Mouse (Mus musculus): ENCODE results near the gene Gm9903. TPM values are rescaled to one million over a fixed set of nuclear protein-coding genes. Genes with fewer than 3 reads are reported as not detected.

Gm9903 gene
- polyA plus RNA-seq, 1 experiment, result not detected

DNA sequence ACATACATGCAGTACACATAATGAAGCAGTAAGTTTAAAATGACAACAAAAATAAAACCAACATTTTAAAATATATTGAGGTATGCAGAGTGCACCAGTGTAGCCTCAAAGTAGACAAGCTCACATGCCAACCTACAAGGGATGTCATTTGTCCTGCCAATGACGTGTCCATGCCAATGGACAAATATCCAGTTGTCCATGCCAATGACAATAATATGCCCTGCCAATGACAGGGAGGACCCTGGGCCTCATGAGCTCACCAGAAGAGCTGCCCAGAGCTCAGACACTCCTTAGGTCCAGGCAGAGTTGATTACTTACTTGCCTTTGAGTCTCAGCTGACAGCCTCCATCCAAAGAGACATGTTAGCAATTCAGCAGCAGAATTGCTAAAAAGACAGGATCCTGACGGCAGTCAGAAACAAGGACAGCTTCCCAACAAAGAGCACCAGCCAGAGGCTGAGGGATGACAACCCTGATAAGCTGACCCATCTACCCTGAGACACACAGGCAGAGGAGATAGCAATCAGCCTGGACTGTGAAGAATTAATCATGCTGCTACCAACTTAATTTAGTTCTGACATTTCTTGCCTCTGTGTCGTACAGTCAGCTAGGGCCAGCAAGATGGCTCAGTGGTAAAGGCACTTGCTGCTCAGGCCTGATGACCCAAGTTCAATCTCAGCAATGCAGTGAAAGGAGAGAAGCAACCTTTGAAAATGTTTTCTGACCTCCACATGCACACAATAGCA lies 8.1 kb downstream of the Gm9903 start:
- TF ChIP-seq POLR2A (IDR thresholded peaks at IDR 0.05; ENCODE audit: borderline replicate concordance, low read depth, low read length) (no peak), CTCF (IDR thresholded peaks at IDR 0.05; ENCODE audit: low read depth, low read length) (no peak)
- Histone ChIP-seq H3K4me1 (ENCODE audit: control insufficient read depth, insufficient read depth, low read length) (no peaks in the 10 kb centered on the region; the same call in 1 of the 2 replicates), H3K27ac (ENCODE audit: insufficient read depth, low read depth, low read length) (no peak overlapping the region), H3K4me3 (ENCODE audit: insufficient read depth, low read length) (no peak overlapping the region)

- Histone ChIP-seq H3K27ac (ENCODE audit: insufficient read depth, low read depth, low read length) (no peak overlapping the region), H3K4me1 (ENCODE audit: control insufficient read depth, insufficient read depth, low read length) (no peaks in the 10 kb centered on the region; the same call in 1 of the 2 replicates), H3K4me3 (ENCODE audit: insufficient read depth, low read length) (no peak overlapping the region)
- TF ChIP-seq POLR2A (IDR thresholded peaks at IDR 0.05; ENCODE audit: borderline replicate concordance, low read depth, low read length), result no peak
- TF ChIP-seq CTCF (IDR thresholded peaks at IDR 0.05; ENCODE audit: low read depth, low read length), result no peak
These were observed 9.1 kb downstream of the Gm9903 start for GRCm38 (mm10) chr5:33638826-33639225.

DNA sequence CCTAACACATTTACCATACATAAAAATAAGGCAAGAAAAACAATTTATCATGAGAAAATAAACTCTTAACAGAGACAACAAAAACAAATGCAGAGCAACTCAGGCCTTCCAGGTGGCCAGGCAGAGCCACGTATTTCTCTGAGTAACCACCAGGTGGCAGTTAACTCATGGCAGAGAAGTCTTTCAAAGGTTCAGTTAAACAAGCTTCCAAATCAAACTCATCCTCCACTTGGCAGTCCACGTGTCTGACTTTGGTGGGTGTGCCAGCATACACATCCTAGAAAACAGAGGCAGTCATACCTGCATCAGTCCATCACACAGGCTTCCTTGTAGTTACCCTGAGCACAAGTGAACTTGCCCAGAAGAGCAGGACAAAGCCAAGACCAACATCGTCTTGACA lies 10.9 kb downstream of the Gm9903 start:
- no peaks in the 10 kb centered on the region for H3K4me1 ChIP-seq (ENCODE audit: control insufficient read depth, insufficient read depth, low read length)
- no peak overlapping the region for H3K4me3 ChIP-seq (ENCODE audit: insufficient read depth, low read length)
- TF ChIP-seq POLR2A (IDR thresholded peaks at IDR 0.05; ENCODE audit: borderline replicate concordance, low read depth, low read length), result no peak
- TF ChIP-seq CTCF (IDR thresholded peaks at IDR 0.05; ENCODE audit: low read depth, low read length), result 0 out of 2 replicates have a peak, but pooled peaks have one; percentile 35
- H3K27ac ChIP-seq (ENCODE audit: insufficient read depth, low read depth, low read length), result no peak overlapping the region

DNA sequence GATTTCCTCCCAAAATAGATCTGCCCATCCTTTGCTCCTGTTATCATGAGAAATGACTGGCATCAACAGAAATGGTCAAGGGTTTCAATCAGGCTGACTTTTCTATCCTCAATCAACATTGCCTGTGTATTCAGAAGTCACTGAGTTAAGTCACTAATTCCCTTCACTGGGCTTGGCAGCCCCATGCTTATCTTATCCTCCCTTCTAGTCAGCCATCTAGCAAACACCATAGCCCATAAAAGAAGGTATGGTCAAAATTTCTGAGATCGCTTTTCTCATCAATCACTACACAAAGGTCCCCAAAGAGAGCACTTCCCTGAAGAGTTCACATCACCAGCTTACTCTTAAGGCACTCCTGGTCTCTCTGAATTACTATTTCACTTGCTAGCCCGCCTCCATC lies 21.3 kb downstream of the Gm9903 start:
- peak overlapping the region; percentile 79 for H3K4me3 ChIP-seq (ENCODE audit: insufficient read depth, low read length)
- no peak overlapping the region; the same call in 1 of the 2 replicates for H3K27ac ChIP-seq (ENCODE audit: insufficient read depth, low read depth, low read length)
- peaks cover 17% of the 10 kb centered on the region for H3K4me1 ChIP-seq (ENCODE audit: control insufficient read depth, insufficient read depth, low read length)
- TF ChIP-seq POLR2A (IDR thresholded peaks at IDR 0.05; ENCODE audit: borderline replicate concordance, low read depth, low read length), result no peak
- TF ChIP-seq CTCF (IDR thresholded peaks at IDR 0.05; ENCODE audit: low read depth, low read length), result no peak

DNA sequence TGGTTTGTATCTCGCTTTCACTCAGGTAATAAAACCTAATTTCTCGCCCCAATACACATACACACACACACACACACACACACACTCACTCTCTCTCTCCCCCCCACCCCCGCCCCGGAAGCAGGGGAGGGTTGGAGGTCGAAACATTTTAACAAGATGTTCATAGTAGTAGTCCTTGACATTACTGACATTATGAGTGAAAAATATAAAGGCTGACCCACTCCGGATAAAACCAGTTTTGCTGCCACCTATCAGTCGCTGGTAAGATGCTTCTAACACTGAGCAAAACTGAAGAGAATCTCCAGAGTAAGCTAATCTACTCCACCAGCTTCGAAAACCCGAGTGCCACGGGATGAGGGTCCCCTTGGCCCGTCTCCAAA lies 21.8 kb downstream of the Gm9903 start:
- peak overlapping the region; percentile 91 for H3K27ac ChIP-seq (ENCODE audit: insufficient read depth, low read depth, low read length)
- peaks cover 21% of the 10 kb centered on the region for H3K4me1 ChIP-seq (ENCODE audit: control insufficient read depth, insufficient read depth, low read length)
- H3K4me3 ChIP-seq (ENCODE audit: insufficient read depth, low read length), result peak overlapping the region; percentile 79
- no peak for TF ChIP-seq CTCF (IDR thresholded peaks at IDR 0.05; ENCODE audit: low read depth, low read length)
- no peak for TF ChIP-seq POLR2A (IDR thresholded peaks at IDR 0.05; ENCODE audit: borderline replicate concordance, low read depth, low read length)

GRCm38 (mm10) chr5:33651921-33652782 lies 22.4 kb downstream of the Gm9903 start, which contains the start of gene Slbp:
Gene Slbp, minus strand, starts transcription at chr5:33652574.
- TF ChIP-seq POLR2A (IDR thresholded peaks at IDR 0.05; ENCODE audit: borderline replicate concordance, low read depth, low read length), result no peak
- TF ChIP-seq CTCF (IDR thresholded peaks at IDR 0.05; ENCODE audit: low read depth, low read length), result no peak
- Histone ChIP-seq H3K27ac (ENCODE audit: insufficient read depth, low read depth, low read length) (peak within 1 kb of the TSS; percentile 91), H3K4me3 (ENCODE audit: insufficient read depth, low read length) (peak within 1 kb of the TSS; percentile 79), H3K4me1 (ENCODE audit: control insufficient read depth, insufficient read depth, low read length) (peaks cover 24% of the 10 kb centered on the region)

DNA sequence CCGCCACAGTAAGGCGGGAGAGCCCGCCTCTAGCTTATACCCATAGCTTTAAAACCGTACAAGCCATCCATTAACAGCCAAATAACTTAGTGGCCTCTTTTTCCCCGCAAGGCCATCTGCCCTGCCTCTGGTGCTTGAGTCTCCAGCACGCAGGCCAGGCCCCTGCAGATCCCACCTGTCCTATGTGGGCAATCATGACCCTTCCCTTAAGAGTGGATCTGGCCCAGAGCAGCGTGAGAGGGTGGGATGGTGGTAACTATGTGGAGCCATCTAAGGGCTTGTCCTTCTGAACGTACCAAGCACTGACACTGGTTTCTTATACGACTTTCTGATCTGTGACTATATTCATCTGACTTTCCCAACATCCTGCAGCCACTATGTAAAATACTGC lies 23.1 kb downstream of the Gm9903 start:
- Histone ChIP-seq H3K4me1 (ENCODE audit: control insufficient read depth, insufficient read depth, low read length) (peaks cover 24% of the 10 kb centered on the region), H3K27ac (ENCODE audit: insufficient read depth, low read depth, low read length) (no peak overlapping the region), H3K4me3 (ENCODE audit: insufficient read depth, low read length) (peak overlapping the region; percentile 28; the same call in 1 of the 2 replicates)
- TF ChIP-seq CTCF (IDR thresholded peaks at IDR 0.05; ENCODE audit: low read depth, low read length) (no peak), POLR2A (IDR thresholded peaks at IDR 0.05; ENCODE audit: borderline replicate concordance, low read depth, low read length) (no peak)

DNA sequence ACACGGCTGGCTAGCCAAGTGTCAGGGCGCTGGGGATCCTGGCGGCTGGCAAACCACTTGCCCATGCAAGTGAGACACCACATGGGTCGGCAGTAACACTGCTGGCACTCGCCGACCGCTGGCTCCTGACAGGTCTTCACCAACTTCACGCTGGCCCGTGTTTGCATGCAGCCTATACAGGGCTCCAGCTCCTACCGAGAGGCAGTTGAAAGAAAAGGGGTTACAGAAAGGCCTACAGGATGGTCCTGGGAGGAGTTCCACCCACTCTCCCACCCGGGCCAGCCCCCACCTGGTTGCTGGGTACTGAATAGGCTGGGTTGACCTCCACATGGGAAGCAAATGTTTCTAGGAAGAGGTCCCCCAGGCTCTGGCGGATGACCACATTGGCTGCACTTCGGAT lies 24.7 kb downstream of the Gm9903 start:
- Histone ChIP-seq H3K4me1 (ENCODE audit: control insufficient read depth, insufficient read depth, low read length) (peaks cover 24% of the 10 kb centered on the region), H3K4me3 (ENCODE audit: insufficient read depth, low read length) (no peak overlapping the region), H3K27ac (ENCODE audit: insufficient read depth, low read depth, low read length) (no peak overlapping the region)
- TF ChIP-seq CTCF (IDR thresholded peaks at IDR 0.05; ENCODE audit: low read depth, low read length) (no peak), POLR2A (IDR thresholded peaks at IDR 0.05; ENCODE audit: borderline replicate concordance, low read depth, low read length) (no peak)

- Histone ChIP-seq H3K27ac (ENCODE audit: insufficient read depth, low read depth, low read length) (no peak overlapping the region), H3K4me3 (ENCODE audit: insufficient read depth, low read length) (no peak overlapping the region), H3K4me1 (ENCODE audit: control insufficient read depth, insufficient read depth, low read length) (peaks cover 19% of the 10 kb centered on the region)
- TF ChIP-seq POLR2A (IDR thresholded peaks at IDR 0.05; ENCODE audit: borderline replicate concordance, low read depth, low read length) (no peak), CTCF (IDR thresholded peaks at IDR 0.05; ENCODE audit: low read depth, low read length) (no peak)
These were observed 25.6 kb downstream of the Gm9903 start for GRCm38 (mm10) chr5:33655251-33655840.

Measured in bone marrow macrophage, adult 2 months (primary cell).